Mouse (Mus musculus) spleen, adult 2 months (tissue): ENCODE results near the gene Stam. TPM values are rescaled to one million over a fixed set of nuclear protein-coding genes. Genes with fewer than 3 reads are reported as not detected.
A peak's percentile ranks its signal among the peaks of the same experiment; 100 is the strongest.
"Not testable (repeated sequence)": the region's sequence is repeated elsewhere in the genome, so short reads cannot be mapped to it uniquely, and the experiment has no call there.

Source experiments
- DNase-seq, 2 experiments: peaks; one replicate each; pipeline versions ENCODE4 v3.0.0 to v3.0.0-alpha.2; 2012 to 2021; ENCODE audit warnings: low spot score in 2 of 2, low read depth in 1 of 2
- H3K27ac ChIP-seq: fragments of 200-500 bp; 2 replicates; pipeline ENCODE4 v1.5.1; 2012; ENCODE audit warnings: low read length, inconsistent platforms; ENCODE audit not compliant: insufficient read depth
- H3K27me3 ChIP-seq: fragments of 200-500 bp; 2 replicates; pipeline ENCODE4 v1.6.1; 2012; ENCODE audit warnings: mild to moderate bottlenecking, moderate library complexity, low read length, inconsistent platforms; ENCODE audit not compliant: control insufficient read depth, insufficient read depth
- H3K36me3 ChIP-seq: fragments of 200-500 bp; 2 replicates; pipeline ENCODE4 v1.6.1; 2012; ENCODE audit warnings: mild to moderate bottlenecking, low read length, inconsistent platforms; ENCODE audit not compliant: control insufficient read depth, insufficient read depth
- H3K4me1 ChIP-seq: fragments of 200-500 bp; 2 replicates; pipeline ENCODE4 v1.6.1; 2011; ENCODE audit warnings: inconsistent platforms; ENCODE audit not compliant: control insufficient read depth, insufficient read depth, insufficient read length
- H3K4me3 ChIP-seq: fragments of 200-500 bp; 2 replicates; pipeline ENCODE4 v1.5.1; 2011; ENCODE audit warnings: mild to moderate bottlenecking, inconsistent platforms; ENCODE audit not compliant: insufficient read depth, insufficient read length; ENCODE audit errors: extremely low read depth
- CTCF ChIP-seq: fragments of 200-500 bp; IDR thresholded peaks from 2 replicates; pipeline ENCODE4 v1.5.1; 2011; ENCODE audit warnings: mild to moderate bottlenecking, inconsistent platforms; ENCODE audit not compliant: insufficient read depth, insufficient read length, insufficient replicate concordance; ENCODE audit errors: extremely low read depth
- POLR2A ChIP-seq: fragments of 200-500 bp; IDR thresholded peaks from 2 replicates; pipeline ENCODE4 v1.6.1; 2011; ENCODE audit warnings: low read depth, low read length, inconsistent platforms
- WGBS: fragments of 180-500 bp; shearing (Covaris S2); methylation state at CpG from one replicate; pipeline ENCODE4 v1.1.7; 2018; 5-methylcytosine and 5-hydroxymethylcytosine counted together
- polyA plus RNA-seq: library from polyadenylated mRNA; depleted of rRNA; stranded (reverse); fragments of >200 nt; gene quantifications from 2 replicates; pipeline ENCODE4 v1.2.3, GENCODE M21; 2012; rRNA removed

Stam gene
- polyA plus RNA-seq, 1 experiment = 7.2 TPM

DNA sequence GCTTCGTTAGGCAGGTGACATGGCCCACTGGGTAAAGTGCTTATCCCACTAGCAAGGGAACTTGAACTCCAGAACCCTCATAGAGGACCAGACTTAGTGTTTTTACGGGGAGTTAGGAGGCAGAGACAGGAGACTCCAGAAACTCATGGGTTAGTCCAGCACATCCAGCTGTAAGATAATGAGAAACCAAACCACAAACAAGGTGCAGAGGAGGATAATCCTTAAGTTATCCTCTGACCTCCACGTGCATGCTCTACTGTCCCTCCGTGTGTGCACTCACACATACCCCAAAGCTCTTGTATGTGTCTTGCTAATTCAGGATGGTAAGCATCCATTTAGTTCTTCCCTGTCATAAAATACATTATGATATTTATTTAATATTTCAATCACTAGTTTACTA is 117.7 kb downstream of the Stam start:
- H3K4me3 ChIP-seq = no peak overlapping the region
- TF ChIP-seq POLR2A (no peak), CTCF (no peak)
- 50% methylated on average over 4 of the region's 4 CpGs for WGBS
- peaks cover 4% of the 10 kb centered on the region; the same call in 1 of the 2 replicates for H3K4me1 ChIP-seq
- H3K36me3 ChIP-seq = no peaks in the 10 kb centered on the region
- DNase-seq = no peak
- H3K27ac ChIP-seq = no peak overlapping the region
- no peaks in the 10 kb centered on the region for H3K27me3 ChIP-seq

DNA sequence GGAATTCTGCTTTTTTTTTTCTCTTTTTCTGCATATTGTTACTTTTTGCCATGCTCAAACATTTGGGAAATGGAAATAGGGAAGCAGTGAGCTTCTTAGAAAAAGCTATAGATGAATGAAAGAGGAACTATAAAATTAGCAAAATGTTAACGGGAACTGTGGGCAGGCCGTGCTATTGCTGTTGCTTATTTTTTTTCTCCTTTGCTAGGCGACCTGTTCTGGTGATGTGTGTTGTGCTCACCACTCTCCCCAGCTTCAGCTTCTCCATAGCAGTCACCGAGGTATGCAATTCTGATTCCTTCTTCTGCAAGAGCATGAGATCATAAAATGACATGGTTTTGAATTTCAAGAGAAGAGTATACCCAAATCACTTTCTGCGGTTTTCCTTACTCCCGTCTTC is 118.1 kb downstream of the Stam start:
- peaks cover 4% of the 10 kb centered on the region; the same call in 1 of the 2 replicates for H3K4me1 ChIP-seq
- H3K4me3 ChIP-seq = no peak overlapping the region
- H3K27ac ChIP-seq = no peak overlapping the region
- no peaks in the 10 kb centered on the region for H3K36me3 ChIP-seq
- no peaks in the 10 kb centered on the region for H3K27me3 ChIP-seq
- WGBS = 28% methylated on average over 6 of the region's 6 CpGs
- DNase-seq = peak in 1 of 2 experiments; percentile 7
- no peak for TF ChIP-seq CTCF
- TF ChIP-seq POLR2A = no peak

DNA sequence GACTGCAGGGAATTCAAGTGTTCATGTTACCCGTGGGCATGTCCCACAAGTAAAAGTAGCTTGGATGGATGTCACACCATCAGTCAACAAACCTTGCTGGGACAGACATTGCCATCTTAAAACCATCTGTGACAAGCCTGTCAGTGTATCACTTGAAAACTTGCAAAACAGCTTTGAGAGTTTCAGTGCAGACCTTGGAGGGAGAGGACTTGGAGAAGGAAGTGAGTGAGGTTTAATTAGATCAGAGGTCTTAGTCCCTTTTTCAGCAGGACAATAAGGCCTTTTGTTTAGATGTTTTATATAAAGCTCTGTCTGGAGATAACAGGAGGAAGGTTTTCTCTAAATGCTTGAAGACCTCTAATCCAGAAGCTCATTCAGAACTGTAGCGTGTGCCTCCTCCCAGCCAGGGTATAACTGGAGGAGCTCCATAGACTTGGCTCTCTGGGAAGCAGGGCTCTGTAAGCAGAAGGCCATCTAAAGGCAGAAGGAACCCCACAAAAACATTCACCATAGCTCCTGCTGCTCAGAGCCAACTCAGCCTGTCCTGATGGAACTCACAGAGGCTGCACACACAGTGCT is 124.5 kb downstream of the Stam start:
- not testable (repeated sequence) for H3K4me3 ChIP-seq, H3K27ac ChIP-seq, DNase-seq, H3K27me3 ChIP-seq, H3K36me3 ChIP-seq, H3K4me1 ChIP-seq
- WGBS = 57% methylated on average over 1 of the region's 2 CpGs

Other genes starting within 250 kb of the Stam start
- 4.7 and 13.6 TPM in 2 replicates for gene Hacd1, start 18.0 kb upstream of the Stam start, polyA plus RNA-seq
- not detected in 2 replicates for gene Tmem236, start 100.4 kb downstream of the Stam start, polyA plus RNA-seq
- gene Mrc1, start 155.3 kb downstream of the Stam start, polyA plus RNA-seq = 3.5 and 5.8 TPM in 2 replicates